Mouse (Mus musculus): ENCODE measurements at regions not wholly inside any gene's neighbourhood (a gene's known extent, or its start where the extent isn't known, plus 50 kb on each side); places are given as distances from the start of the nearest gene placed in this dataset.

DNA sequence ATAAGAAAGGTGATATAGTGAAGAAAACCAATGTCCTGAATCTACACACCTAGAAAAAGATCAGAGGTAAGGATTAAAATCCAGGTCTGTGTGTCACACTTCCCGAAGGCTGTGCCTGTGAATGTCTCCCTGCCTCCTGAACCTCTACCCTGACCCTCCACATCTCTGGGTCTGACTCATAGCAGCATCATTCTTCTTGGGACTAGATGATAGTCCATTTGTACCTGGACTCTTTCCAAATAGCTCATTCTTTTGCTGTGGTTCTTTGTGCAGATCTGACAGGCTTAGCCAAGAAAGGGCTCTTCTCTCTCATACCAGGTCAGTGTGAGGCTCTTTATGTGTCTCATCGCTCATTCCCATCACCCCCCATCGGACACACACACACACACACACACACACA lies 146.8 kb upstream of the 4930535I16Rik start:
- TF ChIP-seq MAX (IDR thresholded peaks at IDR 0.05) (no peak), CTCF (IDR thresholded peaks at IDR 0.05; ENCODE audit: control insufficient read depth, insufficient read depth, insufficient read length) (no peak), USF1 (IDR thresholded peaks at IDR 0.05; ENCODE audit: low read depth) (no peak)

Measured in C2C12 (cell line).